Mouse (Mus musculus) liver, embryonic 14.5 days (tissue): ENCODE data around the gene Zfp91.
A peak's percentile ranks its signal among the peaks of the same experiment; 100 is the strongest.

ENCODE experiments used
- CTCF ChIP-seq: IDR thresholded peaks from 2 replicates; pipeline ENCODE4 v1.5.1; 2016; ENCODE audit warnings: antibody characterized with exemption, low read depth, control low read depth
- EP300 ChIP-seq: IDR thresholded peaks from 2 replicates; pipeline ENCODE4 v1.6.1; 2016; ENCODE audit warnings: antibody characterized with exemption, low read depth

DNA sequence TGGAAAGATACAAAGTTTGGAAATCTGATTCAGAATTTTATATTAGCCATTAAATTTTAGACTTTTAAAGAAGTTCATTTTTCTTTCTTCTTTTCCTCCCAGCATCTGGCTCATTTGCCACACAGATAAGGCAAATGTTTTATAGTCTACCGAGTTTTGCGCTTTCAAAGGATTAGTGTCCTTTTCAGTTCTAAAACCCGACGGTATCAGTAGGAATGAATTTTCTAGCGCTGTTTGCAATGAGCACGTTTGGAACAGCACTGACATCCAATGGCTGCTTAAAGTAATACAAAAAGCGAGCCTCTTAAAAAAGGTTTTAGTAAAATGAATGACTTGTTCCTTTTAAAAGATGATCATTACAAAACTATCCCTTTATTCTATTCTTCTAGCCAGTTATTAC is 1.1 kb upstream of the Zfp91 start:
- TF ChIP-seq CTCF (peak; percentile 31; the same call in 1 of the 2 replicates), EP300 (no peak)
